Mouse (Mus musculus): ENCODE measurements around the gene Daam2. TPM values are rescaled to one million over a fixed set of nuclear protein-coding genes. Genes with fewer than 3 reads are reported as not detected.

The Daam2 gene
- polyA plus RNA-seq, 1 experiment from 2014 or later: 2.6 TPM

GRCm38 (mm10) chr17:49526566-49526965 is 37.6 kb downstream of the Daam2 start:
- Histone ChIP-seq H3K9me3 (ENCODE audit: control insufficient read depth, low read length) (no peaks in the 10 kb centered on the region), H3K9ac (ENCODE audit: low read depth, low read length) (no peak overlapping the region), H3K27ac (ENCODE audit: low read depth, low read length) (no peak overlapping the region), H3K36me3 (ENCODE audit: control insufficient read depth, insufficient read depth, low read length) (no peaks in the 10 kb centered on the region), H3K4me1 (replicated peaks; ENCODE audit: control insufficient read depth, insufficient read depth, low read length) (no peaks in the 10 kb centered on the region), H3K4me3 (ENCODE audit: low read depth, low read length) (no peak overlapping the region), H3K27me3 (replicated peaks; ENCODE audit: control insufficient read depth, insufficient read depth, low read length) (no peaks in the 10 kb centered on the region), H3K4me2 (no peak overlapping the region)
- WGBS: 76% methylated on average over 5 of the region's 5 CpGs
- ATAC-seq (replicated peaks; ENCODE audit: low FRiP score): no peak
- DNase-seq (ENCODE audit: low spot score): no peak

- Histone ChIP-seq H3K4me2 (no peak overlapping the region), H3K27me3 (replicated peaks; ENCODE audit: control insufficient read depth, insufficient read depth, low read length) (no peaks in the 10 kb centered on the region), H3K27ac (ENCODE audit: low read depth, low read length) (no peak overlapping the region), H3K9me3 (ENCODE audit: control insufficient read depth, low read length) (no peaks in the 10 kb centered on the region), H3K36me3 (ENCODE audit: control insufficient read depth, insufficient read depth, low read length) (no peaks in the 10 kb centered on the region), H3K4me1 (replicated peaks; ENCODE audit: control insufficient read depth, insufficient read depth, low read length) (no peaks in the 10 kb centered on the region), H3K4me3 (ENCODE audit: low read depth, low read length) (no peak overlapping the region), H3K9ac (ENCODE audit: low read depth, low read length) (no peak overlapping the region)
- ATAC-seq (replicated peaks; ENCODE audit: low FRiP score) (no peak), DNase-seq (ENCODE audit: low spot score) (no peak)
- 74% methylated on average over 4 of the region's 4 CpGs for WGBS
Observed at GRCm38 (mm10) chr17:49525911-49526310, 38.2 kb downstream of the Daam2 start.

- H3K4me3 ChIP-seq (ENCODE audit: low read depth, low read length): no peak overlapping the region
- ATAC-seq (replicated peaks; ENCODE audit: low FRiP score): no peak
Observed at GRCm38 (mm10) chr17:49524584-49524983, 39.6 kb downstream of the Daam2 start.

GRCm38 (mm10) chr17:49522435-49522834 is 41.7 kb downstream of the Daam2 start:
- no peaks in the 10 kb centered on the region for H3K9me3 ChIP-seq (ENCODE audit: control insufficient read depth, low read length)
- no peak overlapping the region for H3K4me2 ChIP-seq
- ATAC-seq (replicated peaks; ENCODE audit: low FRiP score) (no peak), DNase-seq (ENCODE audit: low spot score) (no peak)
- H3K36me3 ChIP-seq (ENCODE audit: control insufficient read depth, insufficient read depth, low read length): no peaks in the 10 kb centered on the region
- 40% methylated on average over 2 of the region's 2 CpGs for WGBS
- H3K27ac ChIP-seq (ENCODE audit: low read depth, low read length): no peak overlapping the region
- H3K9ac ChIP-seq (ENCODE audit: low read depth, low read length): no peak overlapping the region
- H3K27me3 ChIP-seq (replicated peaks; ENCODE audit: control insufficient read depth, insufficient read depth, low read length): no peaks in the 10 kb centered on the region
- no peak overlapping the region for H3K4me3 ChIP-seq (ENCODE audit: low read depth, low read length)
- no peaks in the 10 kb centered on the region for H3K4me1 ChIP-seq (replicated peaks; ENCODE audit: control insufficient read depth, insufficient read depth, low read length)

More at GRCm38 (mm10) chr17:49524584-49524983, 39.6 kb downstream of the Daam2 start:
- Histone ChIP-seq H3K4me1 (replicated peaks; ENCODE audit: control insufficient read depth, insufficient read depth, low read length) (no peaks in the 10 kb centered on the region), H3K27ac (ENCODE audit: low read depth, low read length) (no peak overlapping the region), H3K9ac (ENCODE audit: low read depth, low read length) (no peak overlapping the region), H3K36me3 (ENCODE audit: control insufficient read depth, insufficient read depth, low read length) (no peaks in the 10 kb centered on the region), H3K4me2 (no peak overlapping the region), H3K27me3 (replicated peaks; ENCODE audit: control insufficient read depth, insufficient read depth, low read length) (no peaks in the 10 kb centered on the region), H3K9me3 (ENCODE audit: control insufficient read depth, low read length) (no peaks in the 10 kb centered on the region)
- no peak for DNase-seq (ENCODE audit: low spot score)
- 34% methylated on average over 2 of the region's 2 CpGs for WGBS

- H3K27ac ChIP-seq (ENCODE audit: low read depth, low read length): no peak overlapping the region
- H3K36me3 ChIP-seq (ENCODE audit: control insufficient read depth, insufficient read depth, low read length): no peaks in the 10 kb centered on the region
- H3K9me3 ChIP-seq (ENCODE audit: control insufficient read depth, low read length): no peaks in the 10 kb centered on the region
- WGBS: 49% methylated on average over 7 of the region's 7 CpGs
- ATAC-seq (replicated peaks; ENCODE audit: low FRiP score) (no peak), DNase-seq (ENCODE audit: low spot score) (no peak)
- H3K4me2 ChIP-seq: no peak overlapping the region
- H3K4me3 ChIP-seq (ENCODE audit: low read depth, low read length): no peak overlapping the region
- H3K4me1 ChIP-seq (replicated peaks; ENCODE audit: control insufficient read depth, insufficient read depth, low read length): no peaks in the 10 kb centered on the region
- H3K27me3 ChIP-seq (replicated peaks; ENCODE audit: control insufficient read depth, insufficient read depth, low read length): no peaks in the 10 kb centered on the region
- H3K9ac ChIP-seq (ENCODE audit: low read depth, low read length): no peak overlapping the region
Observed at GRCm38 (mm10) chr17:49522002-49522401, 42.1 kb downstream of the Daam2 start.

- no peak overlapping the region for H3K4me3 ChIP-seq (ENCODE audit: low read depth, low read length)
- no peaks in the 10 kb centered on the region for H3K4me1 ChIP-seq (replicated peaks; ENCODE audit: control insufficient read depth, insufficient read depth, low read length)
- H3K4me2 ChIP-seq: no peak overlapping the region
- H3K36me3 ChIP-seq (ENCODE audit: control insufficient read depth, insufficient read depth, low read length): no peaks in the 10 kb centered on the region
- DNase-seq (ENCODE audit: low spot score) (no peak), ATAC-seq (replicated peaks; ENCODE audit: low FRiP score) (no peak)
- no peak overlapping the region for H3K27ac ChIP-seq (ENCODE audit: low read depth, low read length)
- 78% methylated on average over 6 of the region's 6 CpGs for WGBS
- H3K9ac ChIP-seq (ENCODE audit: low read depth, low read length): no peak overlapping the region
- H3K9me3 ChIP-seq (ENCODE audit: control insufficient read depth, low read length): no peaks in the 10 kb centered on the region
- H3K27me3 ChIP-seq (replicated peaks; ENCODE audit: control insufficient read depth, insufficient read depth, low read length): no peaks in the 10 kb centered on the region
Observed at GRCm38 (mm10) chr17:49520674-49521073, 43.5 kb downstream of the Daam2 start.

- Histone ChIP-seq H3K27ac (ENCODE audit: low read depth, low read length) (no peak overlapping the region), H3K9ac (ENCODE audit: low read depth, low read length) (no peak overlapping the region), H3K27me3 (replicated peaks; ENCODE audit: control insufficient read depth, insufficient read depth, low read length) (no peaks in the 10 kb centered on the region), H3K36me3 (ENCODE audit: control insufficient read depth, insufficient read depth, low read length) (no peaks in the 10 kb centered on the region), H3K4me1 (replicated peaks; ENCODE audit: control insufficient read depth, insufficient read depth, low read length) (no peaks in the 10 kb centered on the region), H3K4me2 (no peak overlapping the region), H3K4me3 (ENCODE audit: low read depth, low read length) (no peak overlapping the region), H3K9me3 (ENCODE audit: control insufficient read depth, low read length) (no peaks in the 10 kb centered on the region)
- DNase-seq (ENCODE audit: low spot score): no peak
- WGBS: 68% methylated on average over 7 of the region's 7 CpGs
- no peak for ATAC-seq (replicated peaks; ENCODE audit: low FRiP score)
Observed at GRCm38 (mm10) chr17:49519576-49520247, 44.4 kb downstream of the Daam2 start.

GRCm38 (mm10) chr17:49517091-49517490 is 47.1 kb downstream of the Daam2 start:
- ATAC-seq (replicated peaks; ENCODE audit: low FRiP score) (no peak), DNase-seq (ENCODE audit: low spot score) (no peak)
- H3K36me3 ChIP-seq (ENCODE audit: control insufficient read depth, insufficient read depth, low read length): no peaks in the 10 kb centered on the region
- no peak overlapping the region for H3K4me3 ChIP-seq (ENCODE audit: low read depth, low read length)
- H3K4me2 ChIP-seq: no peak overlapping the region
- no peaks in the 10 kb centered on the region for H3K27me3 ChIP-seq (replicated peaks; ENCODE audit: control insufficient read depth, insufficient read depth, low read length)
- WGBS: 64% methylated on average over 3 of the region's 3 CpGs
- H3K27ac ChIP-seq (ENCODE audit: low read depth, low read length): no peak overlapping the region
- H3K9me3 ChIP-seq (ENCODE audit: control insufficient read depth, low read length): no peaks in the 10 kb centered on the region
- H3K4me1 ChIP-seq (replicated peaks; ENCODE audit: control insufficient read depth, insufficient read depth, low read length): no peaks in the 10 kb centered on the region
- H3K9ac ChIP-seq (ENCODE audit: low read depth, low read length): no peak overlapping the region

- no peak overlapping the region for H3K4me3 ChIP-seq (ENCODE audit: low read depth, low read length)
- no peaks in the 10 kb centered on the region for H3K4me1 ChIP-seq (replicated peaks; ENCODE audit: control insufficient read depth, insufficient read depth, low read length)
- H3K36me3 ChIP-seq (ENCODE audit: control insufficient read depth, insufficient read depth, low read length): no peaks in the 10 kb centered on the region
- no peak overlapping the region for H3K4me2 ChIP-seq
- H3K27me3 ChIP-seq (replicated peaks; ENCODE audit: control insufficient read depth, insufficient read depth, low read length): no peaks in the 10 kb centered on the region
- DNase-seq (ENCODE audit: low spot score) (no peak), ATAC-seq (replicated peaks; ENCODE audit: low FRiP score) (no peak)
- no peak overlapping the region for H3K27ac ChIP-seq (ENCODE audit: low read depth, low read length)
- no peak overlapping the region for H3K9ac ChIP-seq (ENCODE audit: low read depth, low read length)
- whole genome bisulfite sequencing: 52% methylated on average over 4 of the region's 4 CpGs
- no peaks in the 10 kb centered on the region for H3K9me3 ChIP-seq (ENCODE audit: control insufficient read depth, low read length)
Observed at GRCm38 (mm10) chr17:49515678-49516077, 48.5 kb downstream of the Daam2 start.

All from liver, embryonic 11.5 days (tissue).